Mouse (Mus musculus): Measurements from ENCODE around the gene Arhgef18. TPM values are rescaled to one million over a fixed set of nuclear protein-coding genes. Genes with fewer than 3 reads are reported as not detected.

Arhgef18 gene
- 5.5 TPM in 2 replicates for polyA plus RNA-seq (2015; fragmentation: Nextera tagmentation; extraction: Ambion mirVana)

DNA sequence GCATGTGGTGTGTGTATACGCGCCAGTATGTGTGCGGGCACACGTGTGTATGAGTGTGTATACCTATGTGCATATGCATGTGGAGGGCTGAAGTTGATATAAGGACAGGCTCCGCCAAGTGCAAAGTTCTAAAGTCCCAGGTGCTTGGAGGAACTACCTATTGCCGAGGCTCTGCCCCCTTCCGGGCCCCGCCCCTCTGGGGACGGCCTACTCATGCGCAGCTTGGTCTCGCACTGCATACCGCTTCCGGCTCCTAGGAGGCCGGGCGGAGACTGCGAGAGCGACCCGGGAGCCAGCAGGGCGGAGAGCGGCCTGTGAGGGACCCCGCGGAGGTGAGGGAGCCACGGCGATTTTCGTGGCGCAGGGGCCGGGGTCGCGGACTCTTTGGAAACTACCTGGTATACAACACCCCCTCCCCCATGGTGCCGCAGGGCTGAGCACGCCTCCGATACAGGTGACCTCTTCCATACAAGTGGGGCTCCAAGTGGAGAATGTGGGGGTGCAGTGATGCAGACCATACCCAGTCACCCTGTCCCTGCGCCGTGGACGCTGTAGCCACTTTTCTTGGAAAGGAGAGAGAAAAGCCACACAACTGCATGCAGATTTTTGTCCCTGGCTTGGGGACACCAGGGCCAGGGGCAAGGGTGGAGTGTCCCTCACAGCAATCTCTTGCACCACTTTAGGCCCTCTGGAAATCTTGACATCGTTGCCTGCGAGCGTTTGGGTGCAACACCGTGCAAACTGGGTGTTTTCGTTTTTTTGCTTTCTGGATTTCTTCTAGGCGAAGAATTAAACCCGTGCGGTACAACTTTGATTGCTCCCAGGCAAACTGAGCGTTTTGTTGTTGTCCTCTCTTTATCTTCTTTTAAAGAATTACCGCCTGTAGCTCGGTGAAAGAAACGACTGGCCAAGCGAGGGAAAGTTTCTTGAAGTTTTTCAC, at the start of gene Arhgef18:
Gene Arhgef18 (plus strand): TSS at position 236 of the 940 bp plus-strand sequence.
- peak; percentile 97 for ATAC-seq (ENCODE audit: low FRiP score, low TSS enrichment)
- Histone ChIP-seq H3K4me2 (replicated peaks; ENCODE audit: low read depth) (peak within 1 kb of the TSS; percentile 64), H3K36me3 (ENCODE audit: control insufficient read depth, insufficient read depth, low read length) (no peaks in the 10 kb centered on the region), H3K4me3 (ENCODE audit: low read depth, low read length) (peak within 1 kb of the TSS; percentile 62), H3K9ac (ENCODE audit: low read length) (peak within 1 kb of the TSS; percentile 65), H3K27ac (replicated peaks) (peak within 1 kb of the TSS; percentile 65), H3K27me3 (ENCODE audit: control insufficient read depth, insufficient read depth, low read length) (no peaks in the 10 kb centered on the region), H3K9me3 (ENCODE audit: control insufficient read depth, low read length) (no peaks in the 10 kb centered on the region), H3K4me1 (replicated peaks; ENCODE audit: control insufficient read depth, insufficient read depth) (peaks cover 5% of the 10 kb centered on the region; the same call in 1 of the 2 replicates)
- WGBS = 1% methylated on average over 48 of the region's 48 CpGs
- peak; percentile 96 for DNase-seq (ENCODE audit: low spot score)
- TF ChIP-seq CTCF (IDR thresholded peaks at IDR 0.05; ENCODE audit: low read depth) (peak; percentile 38), EP300 (optimal IDR thresholded peaks at IDR 0.05) (no peak)

DNA sequence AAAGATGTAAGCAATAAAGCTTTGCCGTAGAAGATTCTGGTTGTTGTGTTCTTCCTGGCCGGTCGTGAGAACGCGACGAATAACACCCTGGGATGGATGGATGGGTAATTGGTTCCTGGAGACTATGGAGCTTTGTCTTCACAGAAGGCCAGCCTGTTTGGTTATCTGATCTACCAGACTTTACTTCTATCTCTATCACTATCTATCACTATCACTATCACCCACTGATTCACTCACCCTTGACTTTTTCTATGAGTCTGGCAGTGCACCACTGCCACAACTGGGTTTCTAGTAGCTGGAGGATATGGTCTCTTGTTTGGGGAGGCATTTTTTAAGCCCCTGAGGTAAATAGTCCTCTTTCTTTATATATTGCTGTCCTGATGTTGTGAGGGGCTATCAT, 47.5 kb upstream of the Arhgef18 start:
- H3K4me2 ChIP-seq (replicated peaks; ENCODE audit: low read depth) = no peak overlapping the region
- TF ChIP-seq EP300 (optimal IDR thresholded peaks at IDR 0.05) = no peak
- no peak for TF ChIP-seq CTCF (IDR thresholded peaks at IDR 0.05; ENCODE audit: low read depth)
- 94% methylated on average over 6 of the region's 6 CpGs for WGBS
- DNase-seq (ENCODE audit: low spot score) = no peak
- H3K4me3 ChIP-seq (ENCODE audit: low read depth, low read length) = no peak overlapping the region
- H3K27ac ChIP-seq (replicated peaks) = no peak overlapping the region
- no peaks in the 10 kb centered on the region for H3K36me3 ChIP-seq (ENCODE audit: control insufficient read depth, insufficient read depth, low read length)
- H3K4me1 ChIP-seq (replicated peaks; ENCODE audit: control insufficient read depth, insufficient read depth) = no peaks in the 10 kb centered on the region
- no peaks in the 10 kb centered on the region for H3K9me3 ChIP-seq (ENCODE audit: control insufficient read depth, low read length)
- no peaks in the 10 kb centered on the region for H3K27me3 ChIP-seq (ENCODE audit: control insufficient read depth, insufficient read depth, low read length)
- H3K9ac ChIP-seq (ENCODE audit: low read length) = no peak overlapping the region
- ATAC-seq (ENCODE audit: low FRiP score, low TSS enrichment) = no peak

DNA sequence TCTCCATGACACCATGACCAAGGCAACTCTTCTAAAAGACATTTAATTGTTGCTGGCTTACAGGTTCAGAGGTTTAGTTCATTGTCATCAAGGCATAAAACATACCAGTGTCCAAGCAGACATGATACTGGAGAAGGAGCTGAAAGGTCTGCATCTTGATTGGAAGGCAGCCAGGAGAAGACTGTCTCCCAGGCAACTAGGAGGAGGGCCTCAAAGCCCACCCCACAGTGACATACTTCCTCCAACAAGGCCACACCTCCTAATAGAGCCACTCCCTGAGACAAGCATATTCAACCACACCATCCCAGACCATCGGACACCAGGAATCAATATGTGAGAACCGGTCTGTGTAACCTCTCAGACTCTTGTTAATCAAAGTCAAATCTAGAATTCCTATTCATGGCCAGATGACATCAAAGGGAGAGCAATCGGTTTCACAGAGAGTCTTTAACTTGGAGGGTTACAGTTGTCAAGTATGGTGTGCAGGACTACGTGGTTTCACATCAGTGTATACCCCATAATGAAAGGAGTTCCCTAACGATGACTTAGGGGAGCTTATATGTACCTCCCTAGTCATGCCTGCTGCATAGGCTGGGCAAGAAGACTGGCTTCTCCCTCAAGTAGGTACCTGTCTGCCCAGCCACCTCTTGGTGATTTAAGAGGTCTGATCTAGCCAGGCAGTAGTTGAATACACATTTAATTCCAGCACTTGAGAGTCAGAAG, 46.0 kb upstream of the Arhgef18 start:
- TF ChIP-seq CTCF (IDR thresholded peaks at IDR 0.05; ENCODE audit: low read depth) (no peak), EP300 (optimal IDR thresholded peaks at IDR 0.05) (no peak)
- Histone ChIP-seq H3K4me1 (replicated peaks; ENCODE audit: control insufficient read depth, insufficient read depth) (no peaks in the 10 kb centered on the region), H3K36me3 (ENCODE audit: control insufficient read depth, insufficient read depth, low read length) (no peaks in the 10 kb centered on the region), H3K27me3 (ENCODE audit: control insufficient read depth, insufficient read depth, low read length) (no peaks in the 10 kb centered on the region), H3K9me3 (ENCODE audit: control insufficient read depth, low read length) (no peaks in the 10 kb centered on the region), H3K4me3 (ENCODE audit: low read depth, low read length) (no peak overlapping the region), H3K4me2 (replicated peaks; ENCODE audit: low read depth) (no peak overlapping the region), H3K27ac (replicated peaks) (no peak overlapping the region), H3K9ac (ENCODE audit: low read length) (no peak overlapping the region)
- WGBS = 79% methylated on average over 5 of the region's 5 CpGs
- ATAC-seq (ENCODE audit: low FRiP score, low TSS enrichment) (no peak), DNase-seq (ENCODE audit: low spot score) (no peak)

DNA sequence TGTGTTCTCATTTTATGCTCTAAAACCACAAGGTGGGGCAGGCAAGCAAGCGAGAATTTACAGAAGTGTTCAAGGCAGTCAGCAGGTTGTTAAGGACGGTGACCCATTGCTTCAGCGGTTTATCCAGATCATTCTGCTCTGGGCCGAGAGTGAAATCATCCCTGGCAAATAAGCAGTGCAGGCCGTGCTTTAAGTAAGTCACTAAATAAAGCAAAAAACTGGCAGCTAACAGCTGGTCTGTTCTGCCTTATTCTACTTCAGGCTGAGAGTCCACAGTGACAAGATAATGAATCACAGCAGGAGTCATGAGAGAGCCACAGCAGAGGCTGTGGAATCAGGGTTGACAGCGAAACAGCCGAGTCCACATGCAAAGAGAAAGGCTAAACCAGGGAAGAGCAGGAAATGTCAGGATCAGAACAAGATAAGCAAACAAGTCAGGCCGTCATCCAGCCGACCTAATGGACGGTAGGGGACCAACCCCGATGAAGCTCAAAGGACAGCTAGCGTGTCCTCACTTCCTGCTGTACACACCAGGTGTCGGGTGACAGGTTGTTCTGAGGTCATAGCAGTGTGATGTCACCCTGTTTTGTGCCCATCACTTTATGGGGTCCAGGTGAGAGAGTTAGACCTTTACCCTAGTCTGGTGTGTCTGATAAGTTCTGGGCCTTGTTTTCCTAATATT, 44.5 kb upstream of the Arhgef18 start:
- Histone ChIP-seq H3K36me3 (ENCODE audit: control insufficient read depth, insufficient read depth, low read length) (no peaks in the 10 kb centered on the region), H3K9ac (ENCODE audit: low read length) (no peak overlapping the region), H3K9me3 (ENCODE audit: control insufficient read depth, low read length) (no peaks in the 10 kb centered on the region), H3K27me3 (ENCODE audit: control insufficient read depth, insufficient read depth, low read length) (no peaks in the 10 kb centered on the region), H3K4me3 (ENCODE audit: low read depth, low read length) (no peak overlapping the region), H3K4me1 (replicated peaks; ENCODE audit: control insufficient read depth, insufficient read depth) (no peaks in the 10 kb centered on the region), H3K27ac (replicated peaks) (no peak overlapping the region), H3K4me2 (replicated peaks; ENCODE audit: low read depth) (no peak overlapping the region)
- ATAC-seq (ENCODE audit: low FRiP score, low TSS enrichment) = peak; percentile 40; the same call in 1 of the 2 replicates
- peak; percentile 49 for TF ChIP-seq CTCF (IDR thresholded peaks at IDR 0.05; ENCODE audit: low read depth)
- no peak for TF ChIP-seq EP300 (optimal IDR thresholded peaks at IDR 0.05)
- DNase-seq (ENCODE audit: low spot score) = no peak
- 33% methylated on average over 13 of the region's 13 CpGs for WGBS

DNA sequence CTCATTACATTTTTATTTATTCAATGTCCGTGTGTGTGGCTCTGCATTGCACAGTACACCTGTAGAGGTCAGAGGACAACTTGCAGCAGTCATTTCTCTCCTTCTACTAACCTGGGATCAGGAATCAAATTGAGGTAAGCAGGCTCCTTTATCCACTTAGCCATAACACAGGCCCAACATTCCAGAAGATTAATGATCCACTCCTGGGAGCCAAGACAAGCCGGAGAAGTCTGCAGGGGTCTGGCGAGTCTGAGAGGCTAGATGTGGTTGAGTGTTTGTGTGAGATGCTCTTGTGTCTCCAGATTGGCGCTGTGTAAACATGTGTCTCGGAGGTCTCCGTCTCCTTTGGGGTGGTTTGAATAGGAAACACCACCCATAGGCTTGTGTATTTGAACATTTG, 42.1 kb upstream of the Arhgef18 start:
- H3K27ac ChIP-seq (replicated peaks) = no peak overlapping the region
- WGBS = 49% methylated on average over 6 of the region's 6 CpGs
- TF ChIP-seq CTCF (IDR thresholded peaks at IDR 0.05; ENCODE audit: low read depth) (no peak), EP300 (optimal IDR thresholded peaks at IDR 0.05) (no peak)
- ATAC-seq (ENCODE audit: low FRiP score, low TSS enrichment) (no peak), DNase-seq (ENCODE audit: low spot score) (no peak)
- no peak overlapping the region for H3K9ac ChIP-seq (ENCODE audit: low read length)
- no peaks in the 10 kb centered on the region for H3K27me3 ChIP-seq (ENCODE audit: control insufficient read depth, insufficient read depth, low read length)
- no peak overlapping the region for H3K4me2 ChIP-seq (replicated peaks; ENCODE audit: low read depth)
- H3K9me3 ChIP-seq (ENCODE audit: control insufficient read depth, low read length) = no peaks in the 10 kb centered on the region
- H3K4me1 ChIP-seq (replicated peaks; ENCODE audit: control insufficient read depth, insufficient read depth) = no peaks in the 10 kb centered on the region
- no peaks in the 10 kb centered on the region for H3K36me3 ChIP-seq (ENCODE audit: control insufficient read depth, insufficient read depth, low read length)
- no peak overlapping the region for H3K4me3 ChIP-seq (ENCODE audit: low read depth, low read length)
